Mouse (Mus musculus) liver, embryonic 14.5 days (tissue): ENCODE results near the gene Mettl14. TPM values are rescaled to one million over a fixed set of nuclear protein-coding genes. Genes with fewer than 3 reads are reported as not detected.
A peak's percentile ranks its signal among the peaks of the same experiment; 100 is the strongest.

Source experiments
- ATAC-seq: fragments of 200-750 bp; cut with Nextera tagmentation; 2 replicates; pipeline ENCODE4 v1.8.0; 2017; ENCODE audit warnings: moderate number of reproducible peaks, mild to moderate bottlenecking, moderate library complexity; ENCODE audit not compliant: insufficient read depth
- DNase-seq, 3 experiments: peaks; one replicate each; pipeline ENCODE4 v3.0.0-alpha.2; 2012 to 2013; ENCODE audit warnings: low read depth in 3 of 3, low spot score in 3 of 3
- H3K27ac ChIP-seq: fragments of 300-500 bp; sonication (generic); 2 replicates; pipeline ENCODE4 v1.5.1; 2014; ENCODE audit warnings: moderate library complexity, mild to moderate bottlenecking, control low read depth, inconsistent platforms
- H3K27me3 ChIP-seq: fragments of 300-500 bp; sonication (generic); 2 replicates; pipeline ENCODE4 v1.6.1; 2014; ENCODE audit warnings: mild to moderate bottlenecking, low read length, moderate library complexity; ENCODE audit not compliant: control insufficient read depth, insufficient read depth
- H3K36me3 ChIP-seq: fragments of 300-500 bp; sonication (generic); replicated peaks from 2 replicates; pipeline ENCODE4 v1.6.1; 2014; ENCODE audit warnings: low read depth; ENCODE audit not compliant: control insufficient read depth, insufficient read depth
- H3K4me1 ChIP-seq, 2 experiments: fragments of 200-500 bp in 1 of 2; fragments of 300-500 bp in 1 of 2; sonication (generic) in 1 of 2; replicated peaks; 2 replicates each; pipeline ENCODE4 v1.6.1; 2012 to 2014; ENCODE audit warnings: antibody characterized with exemption in 1 of 2, inconsistent platforms in 1 of 2, low read length in 1 of 2; ENCODE audit not compliant: control insufficient read depth in 2 of 2, insufficient read depth in 2 of 2
- H3K4me2 ChIP-seq: fragments of 300-500 bp; sonication (generic); 2 replicates; pipeline ENCODE4 v1.6.1; 2014; ENCODE audit warnings: low read depth, mild to moderate bottlenecking, control low read depth, moderate library complexity
- H3K4me3 ChIP-seq, 2 experiments: fragments of 200-500 bp in 1 of 2; fragments of 300-500 bp in 1 of 2; sonication (generic) in 1 of 2; 2 replicates each; pipeline ENCODE4 v1.5.1; 2012 to 2014; ENCODE audit warnings: low read depth in 2 of 2, low read length in 2 of 2, mild to moderate bottlenecking in 2 of 2, control low read depth in 1 of 2, inconsistent platforms in 1 of 2, moderate library complexity in 1 of 2; ENCODE audit not compliant: insufficient read depth in 1 of 2
- H3K9ac ChIP-seq: fragments of 300-500 bp; sonication (generic); replicated peaks from 2 replicates; pipeline ENCODE4 v1.6.1; 2014; ENCODE audit warnings: mild to moderate bottlenecking, control low read depth, moderate library complexity
- H3K9me3 ChIP-seq: fragments of 300-500 bp; sonication (generic); 2 replicates; pipeline ENCODE4 v1.6.1; 2016; ENCODE audit warnings: low read length, mixed read lengths; ENCODE audit not compliant: control insufficient read depth
- CTCF ChIP-seq: IDR thresholded peaks from 2 replicates; pipeline ENCODE4 v1.5.1; 2016; ENCODE audit warnings: antibody characterized with exemption, low read depth, control low read depth
- EP300 ChIP-seq: IDR thresholded peaks from 2 replicates; pipeline ENCODE4 v1.6.1; 2016; ENCODE audit warnings: antibody characterized with exemption, low read depth
- WGBS: fragments of 180-500 bp; shearing (Covaris S2); extraction: QIAGEN DNeasy Blood & Tissue Kit; methylation state at CpG from one replicate; pipeline ENCODE4 v1.1.7; 2014; ENCODE audit not compliant: insufficient replicate concordance; 5-methylcytosine and 5-hydroxymethylcytosine counted together
- polyA plus RNA-seq, 2 experiments: library from polyadenylated mRNA; depleted of rRNA in 1 of 2; stranded (reverse) in 1 of 2; unstranded in 1 of 2; fragments of >200 nt; fragmentation: Nextera tagmentation in 1 of 2; extraction: Ambion mirVana in 1 of 2; gene quantifications; 2 replicates each; pipeline versions ENCODE4 v1.2.1 to v1.2.3; 2012 to 2014

Mettl14 gene
- polyA plus RNA-seq, 2 experiments = 5.6 to 5.9 TPM

GRCm38 (mm10) chr3:123356377-123356991 lies 29.4 kb downstream of the Mettl14 start:
- Histone ChIP-seq H3K9me3 (no peaks in the 10 kb centered on the region), H3K4me2 (no peak overlapping the region), H3K4me1 (no peaks in the 10 kb centered on the region), H3K4me3 (no peak overlapping the region), H3K9ac (no peak overlapping the region), H3K27ac (no peak overlapping the region), H3K27me3 (no peaks in the 10 kb centered on the region), H3K36me3 (no peaks in the 10 kb centered on the region)
- no peak for DNase-seq
- no peak for TF ChIP-seq CTCF
- TF ChIP-seq EP300 = no peak
- ATAC-seq = no peak
- WGBS = 29% methylated on average over 4 of the region's 4 CpGs

DNA sequence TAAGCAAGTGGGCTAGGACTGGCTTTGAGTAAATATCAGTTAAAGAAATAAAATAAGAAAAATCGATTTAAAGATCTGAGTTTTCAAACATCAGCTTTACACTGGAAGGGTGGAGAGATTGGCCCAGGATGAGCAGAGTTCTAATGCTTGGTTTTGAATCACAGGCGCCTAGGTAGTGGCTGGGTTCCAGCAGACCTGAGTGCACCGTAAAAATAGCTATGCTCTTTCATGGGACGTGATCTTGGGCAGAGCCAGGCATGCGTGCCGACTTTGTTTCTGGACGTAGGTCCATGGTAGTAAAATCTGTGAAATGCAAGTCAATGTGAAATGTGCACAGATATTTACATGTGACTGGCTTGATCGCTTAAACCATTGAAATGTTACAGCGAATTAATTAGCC lies 31.5 kb downstream of the Mettl14 start:
- Histone ChIP-seq H3K9me3 (no peaks in the 10 kb centered on the region), H3K9ac (no peak overlapping the region), H3K4me2 (no peak overlapping the region), H3K4me1 (no peaks in the 10 kb centered on the region), H3K27ac (no peak overlapping the region), H3K36me3 (no peaks in the 10 kb centered on the region), H3K27me3 (no peaks in the 10 kb centered on the region), H3K4me3 (no peak overlapping the region)
- no peak for DNase-seq
- no peak for ATAC-seq
- WGBS = 72% methylated on average over 9 of the region's 9 CpGs
- no peak for TF ChIP-seq CTCF
- no peak for TF ChIP-seq EP300

- Histone ChIP-seq H3K27ac (no peak overlapping the region), H3K4me1 (no peaks in the 10 kb centered on the region), H3K27me3 (no peaks in the 10 kb centered on the region), H3K4me2 (no peak overlapping the region), H3K9me3 (no peaks in the 10 kb centered on the region), H3K36me3 (no peaks in the 10 kb centered on the region), H3K9ac (no peak overlapping the region), H3K4me3 (no peak overlapping the region)
- DNase-seq (no peak), ATAC-seq (no peak)
- 84% methylated on average over 12 of the region's 12 CpGs for WGBS
- TF ChIP-seq CTCF (no peak), EP300 (no peak)
Observed at GRCm38 (mm10) chr3:123353661-123354060, 32.2 kb downstream of the Mettl14 start.

- ATAC-seq = no peak
- Histone ChIP-seq H3K36me3 (no peaks in the 10 kb centered on the region), H3K27me3 (no peaks in the 10 kb centered on the region)
Observed at GRCm38 (mm10) chr3:123353183-123353582, 32.7 kb downstream of the Mettl14 start.

GRCm38 (mm10) chr3:123351519-123351918 lies 34.4 kb downstream of the Mettl14 start:
- H3K9ac ChIP-seq = no peak overlapping the region
- H3K36me3 ChIP-seq = no peaks in the 10 kb centered on the region

More at GRCm38 (mm10) chr3:123353183-123353582, 32.7 kb downstream of the Mettl14 start:
- no peaks in the 10 kb centered on the region for H3K9me3 ChIP-seq
- H3K4me1 ChIP-seq = no peaks in the 10 kb centered on the region
- H3K4me3 ChIP-seq = no peak overlapping the region
- peak; percentile 4 to 17 (median 7) for DNase-seq
- H3K4me2 ChIP-seq = no peak overlapping the region
- H3K27ac ChIP-seq = no peak overlapping the region
- TF ChIP-seq EP300 (no peak), CTCF (peak; percentile 46; the same call in 1 of the 2 replicates)
- 52% methylated on average over 6 of the region's 6 CpGs for WGBS
- H3K9ac ChIP-seq = no peak overlapping the region

More at GRCm38 (mm10) chr3:123351519-123351918, 34.4 kb downstream of the Mettl14 start:
- Histone ChIP-seq H3K4me1 (no peaks in the 10 kb centered on the region), H3K9me3 (no peaks in the 10 kb centered on the region), H3K4me3 (no peak overlapping the region), H3K27me3 (no peaks in the 10 kb centered on the region), H3K4me2 (no peak overlapping the region), H3K27ac (no peak overlapping the region)
- 42% methylated on average over 2 of the region's 2 CpGs for WGBS
- no peak for DNase-seq
- no peak for ATAC-seq
- TF ChIP-seq EP300 (no peak), CTCF (no peak)
